Mouse (Mus musculus) Muller cell, postnatal 12 days (primary cell): ENCODE data around the gene Gm11042.
A peak's percentile ranks its signal among the peaks of the same experiment; 100 is the strongest.

Experiments
- DNase-seq: peaks from one replicate; pipeline ENCODE4 v3.0.0-alpha.2; 2015; ENCODE audit errors: inconsistent ontology term

Gene Gm11042

GRCm38 (mm10) chr12:74316344-74316973, at the start of gene Gm11042:
Gene Gm11042, minus strand, starts transcription at chr12:74316394.
- DNase-seq, result peak; percentile 16

GRCm38 (mm10) chr12:74364477-74364876, 48.3 kb upstream of the Gm11042 start:
- no peak for DNase-seq

DNA sequence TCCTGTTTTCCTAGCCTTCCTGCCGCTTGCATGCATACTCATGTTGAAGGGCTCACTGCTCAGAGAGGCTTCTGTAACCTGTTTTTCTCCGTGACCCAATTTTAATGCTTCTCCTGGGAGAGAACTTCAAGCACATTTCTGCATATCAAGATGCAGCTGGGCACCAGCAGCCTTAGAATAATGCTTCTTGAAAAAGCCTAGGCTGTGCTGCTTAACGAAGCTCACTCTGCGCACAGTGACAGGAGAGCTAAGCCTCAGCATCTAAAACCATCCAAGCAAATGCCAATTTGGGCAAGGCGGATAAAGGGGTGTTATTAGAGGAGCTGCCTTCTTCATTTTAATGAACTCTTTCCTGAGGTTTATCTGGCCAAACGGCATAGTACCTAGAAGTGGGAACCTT, 46.9 kb upstream of the Gm11042 start:
- no peak for DNase-seq

DNA sequence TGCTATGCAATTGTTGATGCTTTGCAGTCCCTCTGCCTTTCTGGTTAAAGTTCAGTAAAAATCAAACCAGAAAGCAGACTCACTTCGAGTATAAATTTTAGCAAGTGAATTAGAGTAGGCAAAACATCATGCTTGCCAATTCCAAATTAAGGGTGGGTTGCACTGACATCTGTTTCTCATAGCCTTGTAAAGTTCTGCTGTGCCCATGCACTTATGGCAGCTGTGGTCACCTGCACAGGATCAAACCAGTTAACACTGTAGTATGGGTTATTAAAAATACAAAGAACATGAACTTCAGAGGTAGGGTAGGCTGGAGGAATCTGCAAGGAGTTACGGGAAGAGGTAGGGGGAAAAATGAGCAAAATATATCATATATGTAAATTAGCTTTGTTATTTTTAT, 46.3 kb upstream of the Gm11042 start:
- DNase-seq, result no peak

DNA sequence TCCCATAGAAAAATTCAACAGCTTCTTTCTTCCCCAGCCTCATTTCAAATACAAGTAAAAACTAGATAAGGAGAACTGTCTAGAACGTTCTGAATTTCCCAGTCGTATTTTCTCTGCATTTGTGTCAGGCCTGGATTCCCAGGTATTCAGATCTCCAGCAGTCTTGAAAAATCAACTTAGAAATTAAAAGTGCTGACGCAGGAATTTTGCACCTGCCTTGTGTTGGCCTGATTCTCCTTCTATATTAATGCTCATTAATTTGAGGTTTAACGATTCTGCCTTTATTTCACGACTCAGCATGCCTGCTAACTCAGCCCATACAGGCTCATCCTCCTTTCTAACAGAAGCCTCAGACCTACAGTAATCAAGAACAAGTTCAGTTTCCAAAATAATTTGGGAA, 43.6 kb upstream of the Gm11042 start:
- DNase-seq, result no peak

DNA sequence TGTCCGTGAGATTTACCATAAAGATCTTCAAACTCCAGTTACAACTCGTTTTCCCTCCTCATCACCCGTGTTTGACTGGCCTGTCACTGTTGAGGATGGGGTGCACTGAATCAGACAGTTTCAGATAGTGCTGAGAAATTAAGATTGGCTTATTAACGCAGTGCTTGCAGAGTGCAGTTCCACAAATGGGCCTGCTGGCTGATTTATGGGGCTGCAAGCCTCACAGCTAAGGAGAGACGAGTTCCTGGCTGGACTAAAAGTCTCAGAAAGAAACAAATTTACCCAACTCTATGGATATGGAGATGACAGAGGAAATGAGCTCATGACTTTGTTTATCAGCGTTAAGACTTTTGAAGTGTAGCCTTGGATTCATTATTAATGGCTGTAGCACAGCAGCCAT, 41.6 kb upstream of the Gm11042 start:
- DNase-seq, result no peak

- no peak for DNase-seq
These were observed 26.5 kb upstream of the Gm11042 start for GRCm38 (mm10) chr12:74342720-74343119.

- DNase-seq, result no peak
These were observed 23.9 kb upstream of the Gm11042 start for GRCm38 (mm10) chr12:74340070-74340469.

DNA sequence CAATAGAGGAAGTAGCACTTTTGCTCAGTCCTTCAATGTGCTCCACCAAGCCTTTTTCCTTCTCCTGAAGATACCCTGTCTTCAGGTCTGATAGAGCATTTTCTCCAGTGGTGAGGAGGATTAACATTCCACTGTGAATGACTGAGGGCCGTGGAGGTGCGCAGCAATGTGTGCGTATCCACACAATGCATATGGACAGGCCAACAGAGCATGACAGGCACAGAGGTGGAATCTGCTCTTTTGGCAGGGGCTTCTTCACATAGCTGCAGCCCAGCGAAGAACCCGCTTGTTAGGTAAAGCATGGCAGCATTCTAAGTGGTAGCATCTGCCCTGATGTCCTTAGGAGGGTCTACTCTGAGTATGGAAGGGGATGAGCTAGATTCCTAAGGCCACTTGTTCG, 17.5 kb upstream of the Gm11042 start:
- DNase-seq, result no peak

DNA sequence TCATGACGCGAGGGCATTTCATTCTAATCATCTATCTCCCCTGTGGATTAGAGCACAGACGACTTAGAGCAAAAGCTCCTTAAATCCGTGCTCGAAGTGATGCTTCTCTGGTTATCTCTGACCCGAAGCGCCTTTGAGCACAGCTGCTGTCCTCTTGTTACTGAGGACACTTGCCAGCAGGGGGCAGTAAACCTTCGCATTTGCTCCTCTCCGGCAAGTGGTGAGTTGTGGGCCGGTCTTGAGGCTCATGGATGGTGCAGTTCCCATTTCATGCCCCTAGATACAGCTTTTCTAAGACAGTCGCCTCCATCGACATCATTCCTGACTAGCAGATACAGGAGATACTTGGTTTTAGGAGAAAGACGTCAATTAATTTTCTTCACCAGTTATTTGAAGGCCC, 16.8 kb upstream of the Gm11042 start:
- peak; percentile 47 for DNase-seq

DNA sequence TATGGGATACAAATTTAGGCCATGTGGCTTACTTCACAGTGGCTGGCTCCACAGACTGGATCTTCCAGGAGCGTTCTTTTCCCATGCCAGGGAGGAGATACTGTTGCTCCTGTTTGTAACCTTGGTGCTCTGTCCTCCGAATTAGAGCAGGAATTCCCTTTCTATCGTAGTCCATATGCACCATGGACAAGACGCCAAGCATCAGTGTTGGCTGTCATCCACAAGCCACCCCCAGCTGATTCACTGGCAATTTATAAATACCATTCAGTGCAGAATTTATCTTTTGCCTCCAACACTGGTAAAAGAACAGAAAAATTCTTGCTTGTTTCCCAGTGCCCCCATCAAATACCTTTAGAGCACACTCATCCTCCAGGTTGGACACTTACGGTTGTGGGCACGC, 13.6 kb upstream of the Gm11042 start:
- DNase-seq, result no peak

DNA sequence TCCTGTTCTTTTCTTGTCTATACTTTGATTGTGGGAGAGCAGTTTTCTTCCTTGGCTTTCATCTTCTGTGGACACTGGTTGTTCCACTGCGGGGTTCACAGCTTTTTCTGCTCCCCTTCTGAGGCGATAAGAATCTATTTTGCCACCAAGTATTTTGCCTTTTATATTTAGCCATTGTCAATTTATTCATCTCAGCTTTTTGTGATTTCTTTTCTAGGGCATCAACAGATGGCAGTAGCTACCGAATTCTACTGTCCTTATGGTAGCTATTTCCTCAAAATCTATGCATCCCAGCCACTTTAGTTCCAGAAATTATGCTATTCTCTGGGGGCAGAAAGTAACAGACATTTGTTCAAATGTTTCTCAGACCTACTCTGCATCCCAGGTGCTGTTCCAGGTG, 10.4 kb upstream of the Gm11042 start:
- DNase-seq, result no peak

- no peak for DNase-seq
These were observed 5.8 kb upstream of the Gm11042 start for GRCm38 (mm10) chr12:74321981-74322380.

DNA sequence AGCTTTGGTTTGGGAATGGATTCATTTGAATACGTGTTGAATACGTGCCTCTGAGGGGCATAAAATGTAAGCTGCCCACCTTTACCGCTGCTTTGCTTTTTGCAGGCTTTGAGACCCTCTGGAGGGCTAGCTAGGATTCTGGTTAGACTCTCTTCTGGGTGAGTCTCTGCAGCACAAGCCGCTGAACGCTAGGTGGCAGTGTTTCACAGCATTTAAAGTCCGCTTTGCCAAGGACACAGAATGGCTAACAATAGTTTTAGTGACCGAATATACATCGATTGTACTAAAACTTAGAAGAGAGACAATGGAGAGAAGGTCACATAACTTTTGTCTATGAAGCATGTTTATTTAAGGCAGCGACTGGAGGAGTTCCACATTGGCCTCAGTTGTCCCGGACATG, 4.1 kb upstream of the Gm11042 start:
- peak; percentile 49 for DNase-seq

DNA sequence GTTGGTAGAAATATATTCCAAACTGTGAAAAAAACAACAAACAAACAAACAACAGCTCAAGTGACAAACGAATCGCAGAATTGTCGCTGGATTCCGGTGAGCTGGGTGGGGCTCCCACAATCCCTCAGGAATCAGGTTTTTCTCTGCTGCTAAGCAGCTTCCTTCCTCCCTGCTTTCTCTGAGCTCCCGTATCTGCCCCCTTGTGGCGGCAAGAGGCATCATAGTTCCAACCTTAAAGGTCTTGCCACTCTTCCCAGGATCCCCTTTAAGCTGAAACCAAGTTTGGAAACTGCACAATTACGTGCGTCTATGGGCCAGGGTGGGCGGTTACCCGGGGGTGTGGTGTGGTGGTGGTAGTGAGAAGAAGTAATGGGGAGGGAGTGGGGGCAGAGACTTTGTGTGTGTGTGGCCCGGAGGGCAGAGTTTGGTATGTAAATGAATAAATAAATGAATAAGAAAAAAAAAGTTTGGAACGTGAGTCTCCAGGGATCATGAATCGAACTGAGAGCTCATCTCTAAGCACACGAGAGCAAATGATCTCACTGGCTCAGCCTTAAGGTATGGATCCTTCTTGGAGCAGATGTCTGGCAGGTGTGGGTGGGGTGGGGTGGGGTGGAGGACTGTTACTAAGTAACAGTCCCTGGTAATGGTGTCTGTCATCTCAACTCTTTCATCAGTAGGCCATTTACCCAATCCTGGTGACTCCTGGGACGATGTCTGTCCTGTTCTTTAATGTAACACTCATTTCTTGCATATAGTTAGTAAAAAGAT, 980 bp upstream of the Gm11042 start:
- peak; percentile 80 for DNase-seq

DNA sequence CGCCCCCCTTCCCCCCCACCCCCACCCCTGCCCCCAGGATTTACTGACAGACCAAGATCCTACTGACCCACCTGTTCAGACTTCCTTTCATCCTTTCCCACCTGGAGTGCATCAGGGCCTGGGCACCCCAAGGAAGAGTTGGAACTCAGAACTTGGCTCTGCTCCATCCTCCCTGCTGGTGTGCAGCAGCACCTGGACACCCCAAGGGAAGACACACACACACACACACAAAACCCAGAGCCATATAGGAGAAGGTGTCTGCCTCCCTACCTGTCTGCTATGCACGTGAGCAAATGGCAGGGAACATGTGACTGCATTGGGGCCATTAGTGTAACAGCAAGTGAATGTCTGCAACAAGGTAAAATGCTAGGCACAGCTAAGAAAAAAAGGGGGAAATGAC, 973 bp downstream of the Gm11042 start:
- DNase-seq, result no peak

DNA sequence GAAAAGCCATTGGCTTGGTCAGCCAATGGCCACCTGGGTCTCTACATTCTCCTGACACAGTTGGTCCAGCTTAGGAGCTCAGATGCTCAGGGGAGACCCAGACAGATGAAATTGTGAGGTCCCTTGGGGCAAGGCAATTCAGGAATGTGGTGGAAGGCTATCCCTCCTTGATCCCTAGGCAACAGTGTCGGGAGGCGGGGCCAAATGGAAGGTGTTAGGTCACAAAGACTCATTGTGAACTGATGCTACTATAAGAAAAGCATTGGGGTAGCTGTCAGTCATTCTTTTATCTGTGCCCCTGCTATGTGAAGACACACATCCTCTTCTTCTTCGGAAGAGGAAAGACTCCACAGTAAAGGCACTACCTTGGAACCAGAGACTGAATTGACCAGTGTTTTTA, 3.6 kb downstream of the Gm11042 start:
- DNase-seq, result no peak

- DNase-seq, result peak; percentile 52
These were observed 12.5 kb downstream of the Gm11042 start for GRCm38 (mm10) chr12:74303418-74304294.

- no peak for DNase-seq
These were observed 14.6 kb downstream of the Gm11042 start for GRCm38 (mm10) chr12:74301559-74301958.

DNA sequence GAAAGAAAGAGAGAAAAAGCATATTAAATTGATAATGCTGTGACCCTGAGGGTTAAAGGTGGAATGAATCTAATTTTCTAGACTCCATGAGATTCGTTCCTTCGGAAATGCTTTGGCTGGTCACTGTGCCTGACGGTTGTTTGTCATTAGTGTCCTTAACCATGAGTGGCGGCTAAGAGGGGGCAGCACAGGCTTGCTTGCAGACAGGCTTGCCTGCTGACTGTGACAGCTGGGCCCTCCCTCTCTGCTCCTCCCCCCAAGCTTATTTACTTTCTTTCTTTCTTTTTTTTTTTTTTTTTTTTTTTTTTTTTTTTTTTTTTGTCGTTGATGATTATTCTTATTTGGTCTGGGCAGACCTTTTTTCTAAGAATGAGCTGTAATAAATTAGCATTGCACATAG, 19.8 kb downstream of the Gm11042 start:
- DNase-seq, result no peak

GRCm38 (mm10) chr12:74293624-74294023, 22.6 kb downstream of the Gm11042 start:
- peak; percentile 21 for DNase-seq

- no peak for DNase-seq
These were observed 25.2 kb downstream of the Gm11042 start for GRCm38 (mm10) chr12:74290983-74291382.

- peak; percentile 16 for DNase-seq
These were observed 31.5 kb downstream of the Gm11042 start for GRCm38 (mm10) chr12:74284685-74285054.
